Mouse (Mus musculus) brain, embryonic 14.5 days (tissue): ENCODE data around the gene AU021092. TPM values are rescaled to one million over a fixed set of nuclear protein-coding genes. Genes with fewer than 3 reads are reported as not detected.

Source experiments
- DNase-seq: peaks from one replicate; pipeline ENCODE4 v3.0.0-alpha.2; 2011; ENCODE audit warnings: low read depth
- CTCF ChIP-seq: fragments of 200-500 bp; IDR thresholded peaks from 2 replicates; pipeline ENCODE4 v1.5.1; 2012; ENCODE audit warnings: inconsistent platforms, mild to moderate bottlenecking, moderate library complexity, borderline replicate concordance; ENCODE audit not compliant: insufficient read depth, insufficient read length; ENCODE audit errors: extremely low read depth
- POLR2A ChIP-seq: fragments of 200-500 bp; IDR thresholded peaks from 2 replicates; pipeline ENCODE4 v1.6.1; 2012; ENCODE audit warnings: mild to moderate bottlenecking, inconsistent platforms, borderline replicate concordance; ENCODE audit not compliant: poor library complexity, insufficient read depth, insufficient read length, severe bottlenecking; ENCODE audit errors: extremely low read depth
- polyA plus RNA-seq: library from polyadenylated mRNA; depleted of rRNA; stranded (reverse); fragments of >200 nt; gene quantifications from 2 replicates; pipeline ENCODE4 v1.2.3, GENCODE M21; 2012; rRNA removed

AU021092 gene
- 14.9 and 16.2 TPM in 2 replicates for polyA plus RNA-seq

- no peak for DNase-seq
- TF ChIP-seq POLR2A = no peak
- no peak for TF ChIP-seq CTCF
These were observed at the start of gene AU021092 for GRCm38 (mm10) chr16:5222140-5222539. Gene AU021092, minus strand, starts transcription at chr16:5222299.

- TF ChIP-seq POLR2A (no peak), CTCF (no peak)
- DNase-seq = no peak
These were observed 49.4 kb upstream of the AU021092 start for GRCm38 (mm10) chr16:5271411-5272035.

GRCm38 (mm10) chr16:5263926-5264325, 41.8 kb upstream of the AU021092 start:
- TF ChIP-seq POLR2A (no peak), CTCF (no peak)
- no peak for DNase-seq

GRCm38 (mm10) chr16:5263156-5263555, 41.1 kb upstream of the AU021092 start:
- DNase-seq = peak; percentile 9
- no peak for TF ChIP-seq POLR2A
- no peak for TF ChIP-seq CTCF

GRCm38 (mm10) chr16:5255779-5256496, 33.8 kb upstream of the AU021092 start, which contains the start of gene Eef2kmt:
Gene Eef2kmt, minus strand, starts transcription at chr16:5255983.
- peak; percentile 78 for TF ChIP-seq CTCF
- peak; percentile 43; the same call in 1 of the 2 replicates for TF ChIP-seq POLR2A

GRCm38 (mm10) chr16:5255081-5255740, 33.1 kb upstream of the AU021092 start:
- TF ChIP-seq POLR2A (no peak), CTCF (no peak)
- peak; percentile 23 for DNase-seq

More at GRCm38 (mm10) chr16:5255779-5256496, 33.8 kb upstream of the AU021092 start, which contains the start of gene Eef2kmt:
- DNase-seq = peak; percentile 99

GRCm38 (mm10) chr16:5254346-5255025, 32.4 kb upstream of the AU021092 start:
- TF ChIP-seq POLR2A (no peak), CTCF (peak; percentile 91)

GRCm38 (mm10) chr16:5252260-5252659, 30.2 kb upstream of the AU021092 start:
- DNase-seq = no peak
- TF ChIP-seq POLR2A (no peak), CTCF (no peak)

More at GRCm38 (mm10) chr16:5254346-5255025, 32.4 kb upstream of the AU021092 start:
- peak; percentile 80 for DNase-seq

- DNase-seq = no peak
- TF ChIP-seq POLR2A (no peak), CTCF (no peak)
These were observed 28.8 kb upstream of the AU021092 start for GRCm38 (mm10) chr16:5250891-5251290.

GRCm38 (mm10) chr16:5244411-5244810, 22.3 kb upstream of the AU021092 start:
- DNase-seq = peak; percentile 30
- TF ChIP-seq CTCF = peak; percentile 75
- no peak for TF ChIP-seq POLR2A
